Mouse (Mus musculus): ENCODE data around the gene Ctsg. TPM values are rescaled to one million over a fixed set of nuclear protein-coding genes. Genes with fewer than 3 reads are reported as not detected.
"Not testable (repeated sequence)": the region's sequence is repeated elsewhere in the genome, so short reads cannot be mapped to it uniquely, and the experiment has no call there.

Gene Ctsg
- polyA plus RNA-seq (2015; fragmentation: Nextera tagmentation; extraction: Ambion mirVana): not detected in 2 replicates

GRCm38 (mm10) chr14:56102386-56102785 is at the start of gene Ctsg:
Gene Ctsg (minus strand): TSS chr14:56102574.
- H3K4me2 ChIP-seq: no peak within 1 kb of the TSS
- no peaks in the 10 kb centered on the region for H3K4me1 ChIP-seq (replicated peaks)
- H3K9me3 ChIP-seq: no peaks in the 10 kb centered on the region
- no peak within 1 kb of the TSS for H3K27ac ChIP-seq (replicated peaks)
- H3K9ac ChIP-seq: no peak within 1 kb of the TSS
- H3K27me3 ChIP-seq: no peaks in the 10 kb centered on the region
- H3K36me3 ChIP-seq: no peaks in the 10 kb centered on the region
- WGBS: 81% methylated on average over 10 of the region's 10 CpGs
- H3K4me3 ChIP-seq: no peak within 1 kb of the TSS
- ATAC-seq (ENCODE audit: low FRiP score, low read depth): no peak

- not testable (repeated sequence) for H3K4me2 ChIP-seq, H3K36me3 ChIP-seq
These were observed 31.3 kb upstream of the Ctsg start for GRCm38 (mm10) chr14:56133675-56134074.

GRCm38 (mm10) chr14:56132508-56132907 is 30.1 kb upstream of the Ctsg start, which contains the start of gene Gzmd:
Gene Gzmd (minus strand): TSS chr14:56132608.
- H3K27me3 ChIP-seq; H3K4me1 ChIP-seq (replicated peaks); ATAC-seq (ENCODE audit: low FRiP score, low read depth); H3K9ac ChIP-seq; H3K27ac ChIP-seq (replicated peaks); H3K9me3 ChIP-seq; H3K4me2 ChIP-seq; H3K36me3 ChIP-seq; H3K4me3 ChIP-seq: not testable (repeated sequence)
- WGBS: 91% methylated on average over 2 of the region's 2 CpGs

More at GRCm38 (mm10) chr14:56133675-56134074, 31.3 kb upstream of the Ctsg start:
- 78% methylated on average over 1 of the region's 1 CpGs for WGBS
- H3K4me3 ChIP-seq; ATAC-seq (ENCODE audit: low FRiP score, low read depth); H3K4me1 ChIP-seq (replicated peaks); H3K9ac ChIP-seq; H3K9me3 ChIP-seq; H3K27me3 ChIP-seq; H3K27ac ChIP-seq (replicated peaks): not testable (repeated sequence)

GRCm38 (mm10) chr14:56128341-56128740 is 26.0 kb upstream of the Ctsg start:
- ATAC-seq (ENCODE audit: low FRiP score, low read depth): no peak

GRCm38 (mm10) chr14:56123516-56123915 is 21.1 kb upstream of the Ctsg start:
- no peak overlapping the region for H3K4me2 ChIP-seq
- H3K4me3 ChIP-seq: no peak overlapping the region
- ATAC-seq (ENCODE audit: low FRiP score, low read depth): no peak
- 81% methylated on average over 3 of the region's 3 CpGs for WGBS
- no peaks in the 10 kb centered on the region for H3K27me3 ChIP-seq
- no peaks in the 10 kb centered on the region for H3K9me3 ChIP-seq
- H3K9ac ChIP-seq: no peak overlapping the region
- no peaks in the 10 kb centered on the region for H3K36me3 ChIP-seq
- H3K27ac ChIP-seq (replicated peaks): no peak overlapping the region
- H3K4me1 ChIP-seq (replicated peaks): no peaks in the 10 kb centered on the region

More at GRCm38 (mm10) chr14:56128341-56128740, 26.0 kb upstream of the Ctsg start:
- WGBS: 51% methylated on average over 3 of the region's 3 CpGs
- H3K27me3 ChIP-seq: no peaks in the 10 kb centered on the region
- H3K9me3 ChIP-seq: no peaks in the 10 kb centered on the region
- H3K4me3 ChIP-seq: no peak overlapping the region
- no peak overlapping the region for H3K27ac ChIP-seq (replicated peaks)
- no peaks in the 10 kb centered on the region for H3K36me3 ChIP-seq
- H3K4me2 ChIP-seq: no peak overlapping the region
- H3K9ac ChIP-seq: no peak overlapping the region
- H3K4me1 ChIP-seq (replicated peaks): no peaks in the 10 kb centered on the region

GRCm38 (mm10) chr14:56120525-56120924 is 18.2 kb upstream of the Ctsg start, which contains the start of gene Gzme:
Gene Gzme (minus strand): TSS chr14:56120625.
- no peak within 1 kb of the TSS for H3K27ac ChIP-seq (replicated peaks)
- H3K27me3 ChIP-seq: no peaks in the 10 kb centered on the region
- no peaks in the 10 kb centered on the region for H3K36me3 ChIP-seq
- no peak within 1 kb of the TSS for H3K9ac ChIP-seq
- H3K4me2 ChIP-seq: no peak within 1 kb of the TSS
- no peak within 1 kb of the TSS for H3K4me3 ChIP-seq
- no peak for ATAC-seq (ENCODE audit: low FRiP score, low read depth)
- no peaks in the 10 kb centered on the region for H3K4me1 ChIP-seq (replicated peaks)
- no peaks in the 10 kb centered on the region for H3K9me3 ChIP-seq

GRCm38 (mm10) chr14:56115531-56116310 is 13.3 kb upstream of the Ctsg start:
- not testable (repeated sequence) for H3K9me3 ChIP-seq; H3K36me3 ChIP-seq; H3K27ac ChIP-seq (replicated peaks); H3K27me3 ChIP-seq; H3K4me1 ChIP-seq (replicated peaks); H3K9ac ChIP-seq; H3K4me3 ChIP-seq; ATAC-seq (ENCODE audit: low FRiP score, low read depth); H3K4me2 ChIP-seq
- WGBS: 96% methylated on average over 33 of the region's 33 CpGs

- no peaks in the 10 kb centered on the region for H3K36me3 ChIP-seq
- H3K9me3 ChIP-seq: no peaks in the 10 kb centered on the region
- no peak overlapping the region for H3K9ac ChIP-seq
- H3K4me3 ChIP-seq: no peak overlapping the region
- H3K27me3 ChIP-seq: no peaks in the 10 kb centered on the region
- no peak for ATAC-seq (ENCODE audit: low FRiP score, low read depth)
- H3K4me1 ChIP-seq (replicated peaks): no peaks in the 10 kb centered on the region
- WGBS: 82% methylated on average over 13 of the region's 13 CpGs
- no peak overlapping the region for H3K4me2 ChIP-seq
- no peak overlapping the region for H3K27ac ChIP-seq (replicated peaks)
These were observed 3.2 kb upstream of the Ctsg start for GRCm38 (mm10) chr14:56105447-56106180.

GRCm38 (mm10) chr14:56105016-56105415 is 2.6 kb upstream of the Ctsg start:
- no peak overlapping the region for H3K4me3 ChIP-seq
- ATAC-seq (ENCODE audit: low FRiP score, low read depth): no peak
- H3K27me3 ChIP-seq: no peaks in the 10 kb centered on the region
- no peaks in the 10 kb centered on the region for H3K36me3 ChIP-seq
- H3K4me1 ChIP-seq (replicated peaks): no peaks in the 10 kb centered on the region
- whole genome bisulfite sequencing: 94% methylated on average over 5 of the region's 5 CpGs
- H3K27ac ChIP-seq (replicated peaks): no peak overlapping the region
- H3K4me2 ChIP-seq: no peak overlapping the region
- no peaks in the 10 kb centered on the region for H3K9me3 ChIP-seq
- H3K9ac ChIP-seq: no peak overlapping the region

- H3K9ac ChIP-seq: no peak overlapping the region
- no peak for ATAC-seq (ENCODE audit: low FRiP score, low read depth)
- H3K4me2 ChIP-seq: no peak overlapping the region
- 66% methylated on average over 3 of the region's 3 CpGs for WGBS
- no peak overlapping the region for H3K4me3 ChIP-seq
- H3K36me3 ChIP-seq: no peaks in the 10 kb centered on the region
- no peaks in the 10 kb centered on the region for H3K4me1 ChIP-seq (replicated peaks)
- H3K9me3 ChIP-seq: no peaks in the 10 kb centered on the region
- no peaks in the 10 kb centered on the region for H3K27me3 ChIP-seq
- no peak overlapping the region for H3K27ac ChIP-seq (replicated peaks)
These were observed 1.1 kb upstream of the Ctsg start for GRCm38 (mm10) chr14:56103452-56103851.

- H3K27ac ChIP-seq (replicated peaks): no peak overlapping the region
- 84% methylated on average over 4 of the region's 4 CpGs for WGBS
- H3K9me3 ChIP-seq: no peaks in the 10 kb centered on the region
- no peaks in the 10 kb centered on the region for H3K36me3 ChIP-seq
- no peak for ATAC-seq (ENCODE audit: low FRiP score, low read depth)
- H3K4me3 ChIP-seq: no peak overlapping the region
- no peak overlapping the region for H3K4me2 ChIP-seq
- H3K9ac ChIP-seq: no peak overlapping the region
- no peaks in the 10 kb centered on the region for H3K27me3 ChIP-seq
- no peaks in the 10 kb centered on the region for H3K4me1 ChIP-seq (replicated peaks)
These were observed 3.4 kb downstream of the Ctsg start for GRCm38 (mm10) chr14:56098940-56099339.

GRCm38 (mm10) chr14:56097597-56097996 is 4.8 kb downstream of the Ctsg start:
- ATAC-seq (ENCODE audit: low FRiP score, low read depth): no peak
- Histone ChIP-seq H3K9ac (no peak overlapping the region), H3K9me3 (no peaks in the 10 kb centered on the region), H3K4me1 (replicated peaks) (no peaks in the 10 kb centered on the region), H3K4me3 (no peak overlapping the region), H3K27me3 (no peaks in the 10 kb centered on the region), H3K4me2 (no peak overlapping the region), H3K27ac (replicated peaks) (no peak overlapping the region), H3K36me3 (no peaks in the 10 kb centered on the region)
- 86% methylated on average over 1 of the region's 1 CpGs for WGBS

All from hindbrain, embryonic 15.5 days (tissue).